Mouse (Mus musculus) embryo, embryonic 9.5 days (tissue): ENCODE measurements around the gene Scly.
A peak's percentile ranks its signal among the peaks of the same experiment; 100 is the strongest.

ENCODE experiments used
- DNase-seq: peaks from one replicate; pipeline ENCODE4 v3.0.0-alpha.2; 2017; ENCODE audit errors: extremely low spot score

The Scly gene

GRCm38 (mm10) chr1:91299707-91300426, 1.7 kb downstream of the Scly start:
- DNase-seq, result no peak

DNA sequence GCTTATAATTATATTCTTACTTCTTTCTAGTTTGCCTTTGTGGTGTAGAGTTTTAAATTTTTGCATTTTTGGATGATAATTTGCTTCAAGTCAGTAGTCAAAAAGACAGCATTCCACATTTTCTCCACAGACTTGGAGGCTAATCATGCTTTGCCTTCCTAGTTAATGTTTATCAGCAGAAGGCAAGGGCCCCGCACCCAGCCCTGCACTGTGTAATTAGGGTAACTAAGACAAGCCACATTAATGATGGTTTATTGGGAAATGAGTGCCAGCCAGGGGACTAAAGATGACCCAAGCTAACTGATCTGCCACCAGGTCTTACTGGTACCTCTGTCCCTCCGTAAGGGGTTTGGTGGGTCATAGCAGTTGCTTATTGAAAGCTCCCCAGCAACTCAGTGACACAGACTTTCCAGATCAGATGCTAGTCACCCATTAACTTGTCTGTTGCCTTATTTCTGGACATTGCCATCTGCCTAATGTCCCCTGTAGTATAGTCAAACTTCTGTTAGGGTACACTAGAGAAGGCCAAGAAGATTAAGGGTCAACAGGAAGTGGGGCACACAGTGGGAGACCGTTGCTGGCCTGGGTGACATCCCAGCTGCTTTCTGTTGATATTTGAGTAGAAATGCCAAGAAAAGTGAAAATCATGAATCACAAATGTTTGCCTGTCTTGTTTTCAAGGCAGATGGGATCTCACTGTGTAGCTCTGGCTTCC, 3.2 kb downstream of the Scly start:
- no peak for DNase-seq

DNA sequence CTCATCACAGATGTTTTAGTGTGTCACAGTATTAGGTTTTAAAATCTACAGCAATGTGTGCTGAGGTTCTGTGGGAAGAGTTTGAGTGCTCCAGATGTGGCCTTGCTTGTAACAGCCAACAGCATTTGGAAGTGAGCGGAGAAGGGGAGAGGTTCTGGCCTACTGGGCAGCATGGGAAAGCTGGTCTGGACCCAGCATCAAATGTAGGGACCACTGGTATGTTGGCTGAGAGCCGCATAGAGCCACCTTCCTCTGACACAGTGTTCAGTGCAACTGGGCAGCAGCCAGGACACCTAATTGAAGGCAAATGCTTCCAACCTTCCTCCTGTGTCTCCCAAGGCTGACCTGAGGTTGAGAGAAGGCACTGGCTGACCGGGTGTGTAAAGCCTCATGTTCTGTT, 3.9 kb downstream of the Scly start:
- no peak for DNase-seq

- no peak for DNase-seq
These were observed 6.5 kb downstream of the Scly start for GRCm38 (mm10) chr1:91304621-91305020.

GRCm38 (mm10) chr1:91309366-91310085, 11.4 kb downstream of the Scly start:
- DNase-seq, result no peak

- DNase-seq, result no peak
These were observed 14.1 kb downstream of the Scly start for GRCm38 (mm10) chr1:91312273-91312672.

DNA sequence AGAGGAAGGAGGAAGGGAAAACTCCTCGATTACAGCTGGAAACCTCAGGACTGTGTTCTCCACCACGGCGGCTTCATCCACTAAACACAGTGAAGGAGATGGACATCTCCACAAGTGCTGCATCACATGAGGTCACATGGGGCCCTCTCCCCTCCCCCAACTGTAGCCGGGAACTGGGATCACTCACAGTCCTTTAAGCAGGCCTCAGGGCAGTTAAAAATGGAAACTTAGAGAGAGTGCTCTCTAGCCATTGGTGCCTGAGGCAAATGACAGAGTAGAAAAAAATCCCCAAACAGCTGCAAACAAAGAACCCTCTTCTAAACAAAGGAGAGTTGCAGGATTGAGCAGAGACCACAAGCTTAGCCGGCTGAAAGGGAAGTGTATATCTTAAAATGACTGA, 15.1 kb downstream of the Scly start:
- DNase-seq, result peak; percentile 27

- no peak for DNase-seq
These were observed 19.5 kb downstream of the Scly start for GRCm38 (mm10) chr1:91317656-91318055.

- DNase-seq, result no peak
These were observed 23.8 kb downstream of the Scly start, which contains the start of gene Espnl for GRCm38 (mm10) chr1:91321760-91322438. TSS of gene Espnl (plus strand) at chr1:91322075.

DNA sequence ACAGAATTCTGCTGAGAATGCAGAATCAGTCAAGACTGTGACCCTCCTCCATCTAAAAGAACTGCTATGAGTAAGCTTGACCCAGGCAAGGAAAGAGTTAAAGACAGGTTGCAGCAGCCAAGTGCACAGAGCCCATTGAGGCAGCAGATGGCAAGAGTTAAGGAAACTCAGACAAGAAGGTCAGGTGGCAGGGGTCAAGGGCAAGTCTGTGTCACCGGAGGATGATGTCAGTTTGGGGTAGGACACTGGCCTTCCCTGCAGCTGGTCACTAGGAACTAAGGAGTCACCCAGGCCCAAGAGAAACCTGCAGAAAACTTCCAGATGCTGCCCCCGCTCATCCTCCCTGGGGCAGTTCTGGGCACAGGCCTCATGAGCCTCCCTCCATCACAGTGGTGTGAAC, 26.5 kb downstream of the Scly start:
- DNase-seq, result no peak

GRCm38 (mm10) chr1:91325488-91326042, 27.4 kb downstream of the Scly start:
- no peak for DNase-seq

- no peak for DNase-seq
These were observed 34.0 kb downstream of the Scly start for GRCm38 (mm10) chr1:91332102-91332501.

GRCm38 (mm10) chr1:91333582-91333981, 35.4 kb downstream of the Scly start:
- DNase-seq, result no peak

- no peak for DNase-seq
These were observed 39.2 kb downstream of the Scly start for GRCm38 (mm10) chr1:91337355-91337754.

DNA sequence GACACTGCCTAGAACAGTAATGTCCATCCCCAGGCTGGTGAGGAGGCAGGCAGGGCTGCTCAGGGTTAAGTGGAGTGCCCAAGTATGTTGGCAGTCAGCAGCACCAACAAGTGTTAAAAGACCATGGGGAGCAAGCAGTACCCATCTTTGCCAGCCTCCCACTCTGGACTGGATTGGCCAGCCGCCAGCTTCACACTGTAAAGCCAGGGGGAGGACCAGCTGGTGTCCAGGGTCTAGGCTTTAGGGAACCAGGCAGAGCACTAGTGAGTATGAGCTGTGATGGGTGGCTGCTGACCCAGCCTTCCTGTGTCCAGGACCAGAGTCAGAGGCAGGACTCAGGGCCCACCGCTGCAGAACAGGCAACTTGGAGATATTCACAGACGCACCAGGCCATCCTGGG, 45.9 kb downstream of the Scly start:
- DNase-seq, result no peak

GRCm38 (mm10) chr1:91344921-91345685, 47.0 kb downstream of the Scly start:
- DNase-seq, result peak; percentile 41

GRCm38 (mm10) chr1:91346892-91347291, 48.8 kb downstream of the Scly start:
- DNase-seq, result peak; percentile 73

GRCm38 (mm10) chr1:91350841-91351240, 52.7 kb downstream of the Scly start, which contains the start of gene Klhl30:
TSS of gene Klhl30 (plus strand) at chr1:91351016.
- no peak for DNase-seq

GRCm38 (mm10) chr1:91351249-91351648, 53.1 kb downstream of the Scly start:
- DNase-seq, result no peak

- no peak for DNase-seq
These were observed 54.1 kb downstream of the Scly start for GRCm38 (mm10) chr1:91352277-91352676.

DNA sequence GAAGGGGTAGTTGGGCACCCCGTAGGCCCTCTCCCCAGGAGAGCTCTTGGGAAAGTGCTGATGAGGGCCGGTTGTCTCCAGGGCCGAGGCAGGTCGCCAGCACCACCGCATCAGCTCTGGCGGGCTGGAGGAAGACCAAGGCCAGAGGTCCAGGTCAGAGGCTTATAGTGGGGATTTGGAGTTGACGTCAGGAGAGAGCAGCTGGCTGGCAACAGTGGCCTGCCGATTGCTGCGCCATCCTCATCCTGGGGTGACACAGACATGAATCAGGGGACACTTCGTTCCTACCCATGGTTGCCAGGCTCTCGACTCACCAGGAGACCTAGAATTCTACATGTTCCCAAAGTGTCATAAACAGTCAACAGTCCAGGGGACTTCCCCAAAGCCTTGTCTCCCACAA, 58.0 kb downstream of the Scly start:
- no peak for DNase-seq
